Comparison of ENCODE assay signal across 8 mouse cellular contexts in genomic region chr16:32645361-32645914, GRCm38 (mm10). TPM values are rescaled to one million over a fixed set of nuclear protein-coding genes. Genes with fewer than 3 reads are reported as not detected.
DNase-seq lines count a peak whose midpoint lies in the region; ATAC-seq lines count a peak whose summit lies in the region.

No protein-coding gene starts in this region.

- ATAC-seq in embryonic facial prominence, embryonic 11.5 days (replicated peaks; ENCODE audit: insufficient number of reproducible peaks, low FRiP score, low TSS enrichment, low read depth): 0 out of 2 replicates have a peak, but pooled peaks have one; percentile 25
- peak; percentile 47; the same call in 1 of the 2 replicates for ATAC-seq in hindbrain, embryonic 12.5 days (ENCODE audit: low FRiP score)
- ATAC-seq in limb, embryonic 13.5 days (ENCODE audit: low FRiP score, low read depth): no peak
- peak; percentile 47; the same call in 1 of the 2 replicates for ATAC-seq in midbrain, embryonic 14.5 days (ENCODE audit: low FRiP score, low TSS enrichment)
- peak; percentile 52; the same call in 1 of the 2 replicates for ATAC-seq in stomach, embryonic 15.5 days (ENCODE audit: insufficient read depth, low FRiP score, low read depth)

- no peak overlapping the region; the same call in 1 of the 2 replicates for H3K9ac ChIP-seq in embryonic facial prominence, embryonic 11.5 days (replicated peaks; ENCODE audit: low read length)
- H3K9ac ChIP-seq in hindbrain, embryonic 12.5 days: peak overlapping the region; percentile 97; the same call in 1 of the 2 replicates
- H3K9ac ChIP-seq in limb, embryonic 13.5 days: peak overlapping the region; percentile 95
- H3K9ac ChIP-seq in midbrain, embryonic 14.5 days (replicated peaks; ENCODE audit: low read length): peak overlapping the region; percentile 83
- H3K9ac ChIP-seq in stomach, embryonic 15.5 days: no peak overlapping the region

- H3K4me2 ChIP-seq in embryonic facial prominence, embryonic 11.5 days (ENCODE audit: low read depth, low read length): peak overlapping the region; percentile 87
- peak overlapping the region; percentile 93 for H3K4me2 ChIP-seq in hindbrain, embryonic 12.5 days (replicated peaks)
- peak overlapping the region; percentile 76 for H3K4me2 ChIP-seq in limb, embryonic 13.5 days (replicated peaks)
- H3K4me2 ChIP-seq in midbrain, embryonic 14.5 days (ENCODE audit: low read length): peak overlapping the region; percentile 85
- peak overlapping the region; percentile 92 for H3K4me2 ChIP-seq in stomach, embryonic 15.5 days

- no peaks in the 10 kb centered on the region for H3K36me3 ChIP-seq in embryonic facial prominence, embryonic 11.5 days (replicated peaks; ENCODE audit: control insufficient read depth, insufficient read depth, low read depth, low read length)
- H3K36me3 ChIP-seq in hindbrain, embryonic 12.5 days: no peaks in the 10 kb centered on the region
- H3K36me3 ChIP-seq in limb, embryonic 13.5 days: no peaks in the 10 kb centered on the region
- no peaks in the 10 kb centered on the region for H3K36me3 ChIP-seq in midbrain, embryonic 14.5 days (ENCODE audit: control insufficient read depth, insufficient read depth, low read length)
- H3K36me3 ChIP-seq in stomach, embryonic 15.5 days: no peaks in the 10 kb centered on the region

- peaks cover 10% of the 10 kb centered on the region for H3K4me1 ChIP-seq in embryonic facial prominence, embryonic 11.5 days (ENCODE audit: control insufficient read depth, insufficient read depth, low read length)
- peaks cover 26% of the 10 kb centered on the region for H3K4me1 ChIP-seq in hindbrain, embryonic 12.5 days
- H3K4me1 ChIP-seq in limb, embryonic 13.5 days: peaks cover 20% of the 10 kb centered on the region
- H3K4me1 ChIP-seq in midbrain, embryonic 14.5 days (ENCODE audit: control insufficient read depth, insufficient read depth, low read length): peaks cover 18% of the 10 kb centered on the region
- peaks cover 20% of the 10 kb centered on the region for H3K4me1 ChIP-seq in stomach, embryonic 15.5 days

- no peak overlapping the region for H3K27ac ChIP-seq in embryonic facial prominence, embryonic 11.5 days (replicated peaks; ENCODE audit: low read depth, low read length)
- peak overlapping the region; percentile 90; the same call in 1 of the 2 replicates for H3K27ac ChIP-seq in hindbrain, embryonic 12.5 days
- H3K27ac ChIP-seq in limb, embryonic 13.5 days: 0 out of 2 replicates have a peak overlapping the region, but pooled peaks have one; percentile 33
- peak overlapping the region; percentile 89; the same call in 1 of the 2 replicates for H3K27ac ChIP-seq in midbrain, embryonic 14.5 days (replicated peaks; ENCODE audit: low read depth, low read length)
- peak overlapping the region; percentile 40; the same call in 1 of the 2 replicates for H3K27ac ChIP-seq in stomach, embryonic 15.5 days

- H3K27me3 ChIP-seq in embryonic facial prominence, embryonic 11.5 days (ENCODE audit: control insufficient read depth, insufficient read depth, low read length): no peaks in the 10 kb centered on the region
- 0 out of 2 replicates have a peak, but pooled peaks cover 2% of the 10 kb centered on the region for H3K27me3 ChIP-seq in hindbrain, embryonic 12.5 days
- no peaks in the 10 kb centered on the region for H3K27me3 ChIP-seq in limb, embryonic 13.5 days
- H3K27me3 ChIP-seq in midbrain, embryonic 14.5 days (ENCODE audit: control insufficient read depth, insufficient read depth, low read length): no peaks in the 10 kb centered on the region
- no peaks in the 10 kb centered on the region for H3K27me3 ChIP-seq in stomach, embryonic 15.5 days (replicated peaks)

- no peaks in the 10 kb centered on the region for H3K9me3 ChIP-seq in embryonic facial prominence, embryonic 11.5 days (replicated peaks; ENCODE audit: control insufficient read depth, low read length)
- H3K9me3 ChIP-seq in hindbrain, embryonic 12.5 days (replicated peaks): no peaks in the 10 kb centered on the region
- H3K9me3 ChIP-seq in limb, embryonic 13.5 days: no peaks in the 10 kb centered on the region
- H3K9me3 ChIP-seq in midbrain, embryonic 14.5 days (ENCODE audit: control insufficient read depth, low read length): no peaks in the 10 kb centered on the region
- no peaks in the 10 kb centered on the region for H3K9me3 ChIP-seq in stomach, embryonic 15.5 days

- H3K4me3 ChIP-seq in embryonic facial prominence, embryonic 11.5 days (ENCODE audit: low read depth, low read length): peak overlapping the region; percentile 89
- H3K4me3 ChIP-seq in hindbrain, embryonic 12.5 days: peak overlapping the region; percentile 93
- peak overlapping the region; percentile 92 for H3K4me3 ChIP-seq in limb, embryonic 13.5 days
- H3K4me3 ChIP-seq in midbrain, embryonic 14.5 days (replicated peaks; ENCODE audit: low read depth, low read length): peak overlapping the region; percentile 90
- peak overlapping the region; percentile 85 for H3K4me3 ChIP-seq in stomach, embryonic 15.5 days (replicated peaks)

- peak; percentile 35 for DNase-seq in gastrocnemius, postnatal 25 days
- no peak for DNase-seq in gastrocnemius, adult 18-20 months (ENCODE audit: low spot score)
- DNase-seq in T-cell, adult 2 months (ENCODE audit: low spot score): peak; percentile 45
- no peak for DNase-seq in embryonic facial prominence, embryonic 11.5 days (ENCODE audit: low spot score)
- peak; percentile 85 for DNase-seq in midbrain, embryonic 14.5 days

- 26% methylated on average over 14 of the region's 14 CpGs for WGBS in embryonic facial prominence, embryonic 11.5 days
- WGBS in hindbrain, embryonic 12.5 days: 19% methylated on average over 14 of the region's 14 CpGs
- WGBS in limb, embryonic 13.5 days: 26% methylated on average over 14 of the region's 14 CpGs
- 11% methylated on average over 14 of the region's 14 CpGs for WGBS in midbrain, embryonic 14.5 days
- WGBS in stomach, embryonic 15.5 days: 15% methylated on average over 14 of the region's 14 CpGs

RNA-seq across cellular contexts. Expression of gene Tnk2, which starts 1.8 kb away (rescaled TPM):
- total RNA-seq in gastrocnemius, postnatal 25 days (2021): 10 to 100 TPM; 35.7 to 41.4 TPM
- total RNA-seq in gastrocnemius, adult 18-20 months (2021): 10 to 100 TPM; 44.9 to 46.5 TPM
- polyA plus RNA-seq in embryonic facial prominence, embryonic 11.5 days (2014; fragmentation: Nextera tagmentation; extraction: Ambion mirVana): 5.3 and 5.8 TPM in 2 replicates
- 15.6 and 17.2 TPM in 2 replicates for polyA plus RNA-seq in hindbrain, embryonic 12.5 days (2016; fragmentation: Nextera tagmentation; extraction: Ambion mirVana)
- polyA plus RNA-seq in limb, embryonic 13.5 days (2015; fragmentation: Nextera tagmentation; extraction: Ambion mirVana): 12.2 and 12.8 TPM in 2 replicates
- 15.5 and 17.6 TPM in 2 replicates for polyA plus RNA-seq in midbrain, embryonic 14.5 days (2014; fragmentation: Nextera tagmentation; extraction: Ambion mirVana)
- polyA plus RNA-seq in stomach, embryonic 15.5 days (2015; fragmentation: Nextera tagmentation; extraction: Ambion mirVana): 12.0 and 14.9 TPM in 2 replicates

RNA-seq across cellular contexts. Expression of gene Tfrc, which starts 36.7 kb away (rescaled TPM):
- total RNA-seq in gastrocnemius, postnatal 25 days (2021): 100 to 1,000 TPM; 192 to 211 TPM
- total RNA-seq in gastrocnemius, adult 18-20 months (2021): 10 to 100 TPM; 51.9 to 58.7 TPM
- 57.9 and 63.2 TPM in 2 replicates for polyA plus RNA-seq in embryonic facial prominence, embryonic 11.5 days (2014; fragmentation: Nextera tagmentation; extraction: Ambion mirVana)
- polyA plus RNA-seq in hindbrain, embryonic 12.5 days (2016; fragmentation: Nextera tagmentation; extraction: Ambion mirVana): 44.4 and 55.4 TPM in 2 replicates
- 22.4 and 24.2 TPM in 2 replicates for polyA plus RNA-seq in limb, embryonic 13.5 days (2015; fragmentation: Nextera tagmentation; extraction: Ambion mirVana)
- 31.8 and 69.8 TPM in 2 replicates for polyA plus RNA-seq in midbrain, embryonic 14.5 days (2014; fragmentation: Nextera tagmentation; extraction: Ambion mirVana)
- polyA plus RNA-seq in stomach, embryonic 15.5 days (2015; fragmentation: Nextera tagmentation; extraction: Ambion mirVana): 68.8 and 74.5 TPM in 2 replicates

Comparison
In these comparisons a context has a peak if more than half of its experiments do, and no peak if none do; other contexts are left out.
1. DNase-seq: peak in gastrocnemius, postnatal 25 days (single experiment), T-cell, adult 2 months (single experiment) and midbrain, embryonic 14.5 days (single experiment); none in gastrocnemius, adult 18-20 months (single experiment) and embryonic facial prominence, embryonic 11.5 days (single experiment).
2. H3K9ac ChIP-seq: peak in hindbrain, embryonic 12.5 days (single experiment), limb, embryonic 13.5 days (single experiment) and midbrain, embryonic 14.5 days (single experiment); none in embryonic facial prominence, embryonic 11.5 days (single experiment) and stomach, embryonic 15.5 days (single experiment).
3. Peak in every context shown above with its lines, with median percentiles within 50 percentile points of each other: H3K4me2 ChIP-seq and H3K4me3 ChIP-seq.